ENCODE assay signal across 13 mouse cellular contexts in the genomic region with DNA sequence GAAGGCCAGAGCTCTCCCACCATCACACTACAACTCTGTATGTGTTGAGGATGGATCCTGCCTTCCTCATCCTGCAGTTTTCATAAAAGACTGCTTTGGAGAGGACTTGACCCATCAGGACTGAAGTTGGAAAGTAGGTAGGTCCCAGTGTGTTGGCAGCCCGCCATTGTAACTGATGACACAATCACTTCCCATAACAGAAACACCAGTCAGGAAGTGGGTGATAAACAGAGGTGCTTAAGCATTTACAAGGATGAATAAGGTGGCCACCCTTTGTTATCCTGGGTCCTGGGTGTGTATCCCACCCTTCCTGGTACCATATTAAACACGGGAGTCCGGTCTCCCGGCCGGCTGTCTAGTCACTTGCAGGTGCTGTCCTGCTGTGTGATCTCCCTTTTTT.
A peak's percentile ranks its signal among the peaks of the same experiment; 100 is the strongest.
DNase-seq lines count a peak whose midpoint lies in the region; ATAC-seq and TF ChIP-seq lines count a peak whose summit lies in the region.
"Had no signal": no experiment of that assay in that cellular context is flagged by ENCODE, and none has a peak within 500 bp of the region (broad histone marks: within the 10 kb centered on the region; RNA-seq: fewer than 3 reads in every experiment).

No protein-coding gene starts in this region.

- no peaks in the 10 kb centered on the region for H3K36me3 ChIP-seq in heart, embryonic 10.5 days
- H3K36me3 ChIP-seq in liver, postnatal 0 days (replicated peaks; ENCODE audit: insufficient read depth, low read length), result no peaks in the 10 kb centered on the region
- H3K36me3 ChIP-seq in liver, embryonic 11.5 days (ENCODE audit: control insufficient read depth, insufficient read depth, low read length), result no peaks in the 10 kb centered on the region
- no peaks in the 10 kb centered on the region for H3K36me3 ChIP-seq in lung, embryonic 16.5 days (ENCODE audit: control insufficient read depth, insufficient read depth, low read length)
- no peaks in the 10 kb centered on the region for H3K36me3 ChIP-seq in midbrain, embryonic 11.5 days (ENCODE audit: control insufficient read depth, insufficient read depth, low read length)
- H3K36me3 ChIP-seq: embryonic facial prominence, embryonic 15.5 days; hindbrain, embryonic 15.5 days; limb, embryonic 10.5 days had no signal

- ATAC-seq in liver, postnatal 0 days, result no peak
- no peak for ATAC-seq in liver, embryonic 11.5 days (replicated peaks; ENCODE audit: low FRiP score)
- ATAC-seq in lung, embryonic 16.5 days (ENCODE audit: low read depth), result peak; percentile 47; the same call in 1 of the 2 replicates
- ATAC-seq in midbrain, embryonic 11.5 days (ENCODE audit: low FRiP score), result no peak

- no peak for TF ChIP-seq EP300 in liver, postnatal 0 days (IDR thresholded peaks at IDR 0.05; ENCODE audit: low read depth)

- H3K27me3 ChIP-seq in heart, embryonic 10.5 days (ENCODE audit: insufficient read depth, poor library complexity, severe bottlenecking), result no peaks in the 10 kb centered on the region
- H3K27me3 ChIP-seq in liver, postnatal 0 days (ENCODE audit: insufficient read depth, low read length), result no peaks in the 10 kb centered on the region
- no peaks in the 10 kb centered on the region; the same call in 1 of the 2 replicates for H3K27me3 ChIP-seq in liver, embryonic 11.5 days (replicated peaks; ENCODE audit: control insufficient read depth, insufficient read depth, low read length)
- H3K27me3 ChIP-seq in lung, embryonic 16.5 days (ENCODE audit: control insufficient read depth, insufficient read depth, low read depth, low read length), result no peaks in the 10 kb centered on the region
- no peaks in the 10 kb centered on the region for H3K27me3 ChIP-seq in midbrain, embryonic 11.5 days (ENCODE audit: control insufficient read depth, insufficient read depth, low read length)
- H3K27me3 ChIP-seq: embryonic facial prominence, embryonic 15.5 days; hindbrain, embryonic 15.5 days had no signal

- H3K27ac ChIP-seq in heart, embryonic 10.5 days, result no peak overlapping the region
- peak overlapping the region; percentile 41; the same call in 1 of the 2 replicates for H3K27ac ChIP-seq in liver, postnatal 0 days (ENCODE audit: low read depth)
- H3K27ac ChIP-seq in liver, embryonic 11.5 days (ENCODE audit: low read depth, low read length), result no peak overlapping the region
- no peak overlapping the region for H3K27ac ChIP-seq in lung, embryonic 16.5 days (ENCODE audit: low read length)
- H3K27ac ChIP-seq in midbrain, embryonic 11.5 days (ENCODE audit: low read depth, low read length), result no peak overlapping the region
- H3K27ac ChIP-seq in layer of hippocampus, adult 2 months, result no peak overlapping the region
- H3K27ac ChIP-seq: embryonic facial prominence, embryonic 15.5 days; heart, adult 2 months; hindbrain, embryonic 15.5 days; limb, embryonic 10.5 days had no signal

- no peaks in the 10 kb centered on the region for H3K9me3 ChIP-seq in heart, embryonic 10.5 days
- H3K9me3 ChIP-seq in liver, postnatal 0 days (ENCODE audit: low read length), result no peaks in the 10 kb centered on the region
- no peaks in the 10 kb centered on the region for H3K9me3 ChIP-seq in liver, embryonic 11.5 days (ENCODE audit: control insufficient read depth, low read length)
- no peaks in the 10 kb centered on the region for H3K9me3 ChIP-seq in lung, embryonic 16.5 days (ENCODE audit: control insufficient read depth, low read length)
- H3K9me3 ChIP-seq in midbrain, embryonic 11.5 days (ENCODE audit: control insufficient read depth, low read length), result no peaks in the 10 kb centered on the region
- H3K9me3 ChIP-seq: embryonic facial prominence, embryonic 15.5 days; hindbrain, embryonic 15.5 days; limb, embryonic 10.5 days had no signal

- H3K4me3 ChIP-seq in heart, embryonic 10.5 days, result no peak overlapping the region
- no peak overlapping the region for H3K4me3 ChIP-seq in liver, postnatal 0 days (ENCODE audit: low read depth, low read length)
- no peak overlapping the region for H3K4me3 ChIP-seq in liver, embryonic 11.5 days (ENCODE audit: low read depth, low read length)
- no peak overlapping the region for H3K4me3 ChIP-seq in lung, embryonic 16.5 days (ENCODE audit: low read length)
- H3K4me3 ChIP-seq in midbrain, embryonic 11.5 days (ENCODE audit: low read depth, low read length), result no peak overlapping the region
- no peak overlapping the region for H3K4me3 ChIP-seq in layer of hippocampus, adult 2 months
- H3K4me3 ChIP-seq: embryonic facial prominence, embryonic 15.5 days; heart, adult 2 months; hindbrain, embryonic 15.5 days; limb, embryonic 10.5 days had no signal

- H3K4me1 ChIP-seq in heart, embryonic 10.5 days, result no peaks in the 10 kb centered on the region
- peaks cover 5% of the 10 kb centered on the region for H3K4me1 ChIP-seq in liver, postnatal 0 days (ENCODE audit: insufficient read depth)
- H3K4me1 ChIP-seq in liver, embryonic 11.5 days (replicated peaks; ENCODE audit: control insufficient read depth, insufficient read depth, low read length), result no peaks in the 10 kb centered on the region
- no peaks in the 10 kb centered on the region for H3K4me1 ChIP-seq in lung, embryonic 16.5 days (replicated peaks; ENCODE audit: control insufficient read depth, insufficient read depth, low read length)
- H3K4me1 ChIP-seq in midbrain, embryonic 11.5 days (ENCODE audit: control insufficient read depth, insufficient read depth, low read length), result no peaks in the 10 kb centered on the region
- H3K4me1 ChIP-seq: embryonic facial prominence, embryonic 15.5 days; hindbrain, embryonic 15.5 days; limb, embryonic 10.5 days had no signal

- H3K4me2 ChIP-seq in liver, postnatal 0 days (ENCODE audit: low read depth, low read length), result no peak overlapping the region
- no peak overlapping the region for H3K4me2 ChIP-seq in liver, embryonic 11.5 days
- no peak overlapping the region for H3K4me2 ChIP-seq in lung, embryonic 16.5 days (ENCODE audit: low read depth, low read length)
- no peak overlapping the region for H3K4me2 ChIP-seq in midbrain, embryonic 11.5 days
- H3K4me2 ChIP-seq: embryonic facial prominence, embryonic 15.5 days; hindbrain, embryonic 15.5 days had no signal

- peak; percentile 77 for DNase-seq in heart, adult 11 months
- DNase-seq in heart, embryonic 10.5 days (ENCODE audit: low spot score), result no peak
- peak; percentile 76 for DNase-seq in liver, postnatal 0 days
- DNase-seq in liver, embryonic 11.5 days (ENCODE audit: low spot score), result no peak
- DNase-seq in midbrain, embryonic 11.5 days (ENCODE audit: low spot score, missing footprints), result no peak
- no peak for DNase-seq in natural killer cell, adult 2 months (ENCODE audit: low spot score in 2 of 2)
- DNase-seq in layer of hippocampus, adult 2 months (ENCODE audit: low spot score in 2 of 2), result no peak
- DNase-seq: cerebellum, postnatal 10 days had no signal

- no peak for TF ChIP-seq CTCF in liver, postnatal 0 days (IDR thresholded peaks at IDR 0.05; ENCODE audit: low read depth)
- no peak for TF ChIP-seq CTCF in layer of hippocampus, adult 2 months (conservative IDR thresholded peaks at IDR 0.05)

- no peak overlapping the region for H3K9ac ChIP-seq in liver, postnatal 0 days (replicated peaks)
- no peak overlapping the region for H3K9ac ChIP-seq in liver, embryonic 11.5 days (ENCODE audit: low read depth, low read length)
- no peak overlapping the region for H3K9ac ChIP-seq in lung, embryonic 16.5 days (ENCODE audit: low read length)
- H3K9ac ChIP-seq in midbrain, embryonic 11.5 days (ENCODE audit: low read length), result no peak overlapping the region
- H3K9ac ChIP-seq: embryonic facial prominence, embryonic 15.5 days; hindbrain, embryonic 15.5 days had no signal

- 77% methylated on average over 5 of the region's 5 CpGs for WGBS in heart, embryonic 10.5 days
- WGBS in liver, postnatal 0 days (ENCODE audit: insufficient replicate concordance), result 76% methylated on average over 5 of the region's 5 CpGs
- 78% methylated on average over 5 of the region's 5 CpGs for WGBS in liver, embryonic 11.5 days
- WGBS in lung, embryonic 16.5 days, result 68% methylated on average over 5 of the region's 5 CpGs
- WGBS in midbrain, embryonic 11.5 days, result 92% methylated on average over 5 of the region's 5 CpGs

Comparison
In these comparisons a context has a peak if more than half of its experiments do, and no peak if none do; other contexts are left out.
1. DNase-seq: peak in heart, adult 11 months (single experiment) and liver, postnatal 0 days (single experiment); none in heart, embryonic 10.5 days (single experiment), liver, embryonic 11.5 days (single experiment), midbrain, embryonic 11.5 days (single experiment), natural killer cell, adult 2 months (0 of 2) and layer of hippocampus, adult 2 months (0 of 2).